Mouse (Mus musculus): ENCODE measurements at regions not wholly inside any gene's neighbourhood (a gene's known extent, or its start where the extent isn't known, plus 50 kb on each side); places are given as distances from the start of the nearest gene placed in this dataset.

- ATAC-seq (ENCODE audit: insufficient read depth, low FRiP score, low TSS enrichment) = no peak
- no peak overlapping the region for H3K27ac ChIP-seq (ENCODE audit: low read depth, low read length)
- H3K4me3 ChIP-seq (ENCODE audit: low read depth, low read length) = no peak overlapping the region
- no peaks in the 10 kb centered on the region for H3K4me1 ChIP-seq (ENCODE audit: control insufficient read depth, insufficient read depth, low read length)
- no peaks in the 10 kb centered on the region for H3K27me3 ChIP-seq (ENCODE audit: control insufficient read depth, insufficient read depth, low read length)
- 88% methylated on average over 4 of the region's 4 CpGs for WGBS
- no peaks in the 10 kb centered on the region for H3K9me3 ChIP-seq (ENCODE audit: control insufficient read depth, low read length)
- H3K36me3 ChIP-seq (ENCODE audit: control insufficient read depth, insufficient read depth, low read length) = no peaks in the 10 kb centered on the region
- DNase-seq (ENCODE audit: low spot score) = no peak
- H3K4me2 ChIP-seq (ENCODE audit: low read depth) = no peak overlapping the region
- H3K9ac ChIP-seq (ENCODE audit: low read length) = no peak overlapping the region
Observed at GRCm38 (mm10) chr13:52772081-52772480, 157.4 kb downstream of the Auh start.

GRCm38 (mm10) chr13:52777396-52778034 lies 152.0 kb downstream of the Auh start:
- no peak for ATAC-seq (ENCODE audit: insufficient read depth, low FRiP score, low TSS enrichment)
- H3K9me3 ChIP-seq (ENCODE audit: control insufficient read depth, low read length) = no peaks in the 10 kb centered on the region
- no peak for DNase-seq (ENCODE audit: low spot score)
- 86% methylated on average over 6 of the region's 6 CpGs for WGBS
- H3K27ac ChIP-seq (ENCODE audit: low read depth, low read length) = no peak overlapping the region
- H3K4me1 ChIP-seq (ENCODE audit: control insufficient read depth, insufficient read depth, low read length) = no peaks in the 10 kb centered on the region
- no peak overlapping the region for H3K9ac ChIP-seq (ENCODE audit: low read length)
- H3K4me3 ChIP-seq (ENCODE audit: low read depth, low read length) = no peak overlapping the region
- H3K4me2 ChIP-seq (ENCODE audit: low read depth) = no peak overlapping the region
- H3K27me3 ChIP-seq (ENCODE audit: control insufficient read depth, insufficient read depth, low read length) = no peaks in the 10 kb centered on the region
- no peaks in the 10 kb centered on the region for H3K36me3 ChIP-seq (ENCODE audit: control insufficient read depth, insufficient read depth, low read length)

DNA sequence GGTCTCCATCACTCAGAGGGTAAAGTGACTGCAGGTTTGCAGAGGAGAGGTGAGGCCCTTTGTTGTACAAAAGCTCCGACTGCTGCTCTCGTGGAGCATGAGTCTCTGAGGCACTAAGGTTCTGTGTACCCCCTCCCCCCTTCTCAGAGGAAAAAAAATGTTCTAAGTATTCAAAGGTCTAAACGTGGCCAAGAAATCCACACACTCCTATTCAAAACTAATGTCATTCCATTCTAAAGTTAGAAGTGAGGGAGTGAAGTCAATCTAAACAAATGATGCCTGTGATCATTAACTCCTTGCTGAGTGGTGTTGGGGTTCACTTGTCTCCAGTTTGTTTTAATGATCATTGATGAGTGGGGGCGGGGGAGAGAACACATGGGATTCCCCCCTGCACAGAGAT lies 150.6 kb downstream of the Auh start:
- no peaks in the 10 kb centered on the region for H3K27me3 ChIP-seq (ENCODE audit: control insufficient read depth, insufficient read depth, low read length)
- no peak overlapping the region for H3K4me3 ChIP-seq (ENCODE audit: low read depth, low read length)
- H3K9me3 ChIP-seq (ENCODE audit: control insufficient read depth, low read length) = no peaks in the 10 kb centered on the region
- DNase-seq (ENCODE audit: low spot score) = no peak
- no peak overlapping the region for H3K9ac ChIP-seq (ENCODE audit: low read length)
- no peak overlapping the region for H3K27ac ChIP-seq (ENCODE audit: low read depth, low read length)
- WGBS = 33% methylated on average over 4 of the region's 4 CpGs
- H3K4me1 ChIP-seq (ENCODE audit: control insufficient read depth, insufficient read depth, low read length) = no peaks in the 10 kb centered on the region
- no peak overlapping the region for H3K4me2 ChIP-seq (ENCODE audit: low read depth)
- no peak for ATAC-seq (ENCODE audit: insufficient read depth, low FRiP score, low TSS enrichment)
- H3K36me3 ChIP-seq (ENCODE audit: control insufficient read depth, insufficient read depth, low read length) = no peaks in the 10 kb centered on the region

Data from neural tube, embryonic 11.5 days (tissue).